ENCODE assay signal across 35 mouse cellular contexts in the genomic region with DNA sequence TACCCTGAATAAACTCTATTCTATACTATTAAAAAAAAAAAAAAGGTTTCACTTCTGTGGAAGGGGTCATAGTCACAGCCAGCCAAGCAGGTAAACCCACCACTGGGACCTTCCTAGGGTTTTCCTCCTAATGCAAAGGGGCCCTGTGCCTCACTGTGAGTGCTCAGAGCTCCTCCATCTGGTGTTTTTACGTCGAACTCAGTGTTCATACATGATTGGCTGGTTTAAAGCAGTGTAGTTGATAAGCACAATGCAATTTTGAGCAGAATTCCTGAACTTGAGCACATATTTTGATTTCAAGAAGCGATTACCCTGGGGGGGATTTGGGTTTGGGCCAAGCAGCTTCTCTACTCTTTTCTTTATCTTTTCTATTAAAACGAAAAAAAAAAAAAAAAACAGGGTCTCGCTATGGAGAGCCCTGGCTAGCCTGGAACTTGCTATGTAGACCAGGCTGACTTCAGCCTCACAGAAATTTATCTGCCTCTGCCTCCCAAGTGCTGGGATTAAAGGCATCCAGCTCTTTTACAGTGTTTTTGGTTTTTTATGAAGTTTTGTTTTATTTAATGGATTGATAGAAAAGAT. TPM values are rescaled to one million over a fixed set of nuclear protein-coding genes. Genes with fewer than 3 reads are reported as not detected.
"Had no signal": no experiment of that assay in that cellular context is flagged by ENCODE, and none has a peak within 500 bp of the region (broad histone marks: within the 10 kb centered on the region; RNA-seq: fewer than 3 reads in every experiment).

No protein-coding gene starts in this region.

- H3K9me3 ChIP-seq: limb, embryonic 12.5 days; limb, embryonic 13.5 days; limb, embryonic 15.5 days; liver, embryonic 12.5 days; liver, embryonic 13.5 days; liver, embryonic 15.5 days; lung, embryonic 15.5 days; megakaryocyte, embryonic 14.5 days; midbrain, embryonic 10.5 days; midbrain, embryonic 12.5 days; midbrain, embryonic 13.5 days; midbrain, embryonic 15.5 days; neural tube, embryonic 12.5 days had no signal

- H3K36me3 ChIP-seq: limb, embryonic 12.5 days; limb, embryonic 13.5 days; limb, embryonic 15.5 days; liver, embryonic 12.5 days; liver, embryonic 13.5 days; liver, embryonic 15.5 days; lung, embryonic 15.5 days; midbrain, embryonic 10.5 days; midbrain, embryonic 12.5 days; midbrain, embryonic 13.5 days; midbrain, embryonic 15.5 days; neural tube, embryonic 12.5 days had no signal

- H3K4me1 ChIP-seq: limb, embryonic 15.5 days; liver, embryonic 12.5 days; lung, embryonic 15.5 days; megakaryocyte, embryonic 14.5 days; midbrain, embryonic 15.5 days had no signal

- H3K9ac ChIP-seq: limb, embryonic 12.5 days; limb, embryonic 13.5 days; limb, embryonic 15.5 days; liver, embryonic 12.5 days; liver, embryonic 13.5 days; liver, embryonic 14.5 days; liver, embryonic 15.5 days; liver, postnatal 0 days; lung, embryonic 14.5 days; lung, embryonic 15.5 days; midbrain, embryonic 12.5 days; midbrain, embryonic 13.5 days; midbrain, embryonic 15.5 days; neural tube, embryonic 12.5 days had no signal

- H3K27ac ChIP-seq: limb, embryonic 12.5 days; limb, embryonic 13.5 days; limb, embryonic 15.5 days; liver, embryonic 12.5 days; liver, embryonic 13.5 days; liver, embryonic 14.5 days; liver, embryonic 15.5 days; lung, embryonic 15.5 days; macrophage; midbrain, embryonic 12.5 days; midbrain, embryonic 13.5 days; midbrain, embryonic 15.5 days; neural tube, embryonic 12.5 days had no signal

- H3K27me3 ChIP-seq: limb, embryonic 13.5 days; limb, embryonic 15.5 days; lung, embryonic 15.5 days; midbrain, embryonic 15.5 days had no signal

- DNase-seq: left cerebral cortex, postnatal 4 days; liver; liver, embryonic 13.5 days; liver, postnatal 0 days; lung, adult 18-20 months; lung, adult 2 months; lung, embryonic 14.5 days; lung, postnatal 10 days; lung, postnatal 14 days; lung, postnatal 36 days; lung, postnatal 4 days; midbrain, embryonic 14.5 days had no signal

- H3K4me3 ChIP-seq: limb, embryonic 12.5 days; limb, embryonic 13.5 days; limb, embryonic 15.5 days; liver, embryonic 12.5 days; liver, embryonic 13.5 days; liver, embryonic 15.5 days; lung, embryonic 15.5 days; megakaryocyte, embryonic 14.5 days; midbrain, embryonic 10.5 days; midbrain, embryonic 12.5 days; midbrain, embryonic 13.5 days; midbrain, embryonic 15.5 days; myocyte; neural tube, embryonic 12.5 days had no signal

RNA-seq across cellular contexts. Expression of a gene that starts 8.4 kb away (rescaled TPM):
- total RNA-seq: left cerebral cortex, postnatal 4 days; monocyte, adult 5-6 weeks had no signal

RNA-seq across cellular contexts. Expression of a gene that starts 21.1 kb away (rescaled TPM):
- total RNA-seq: left cerebral cortex, adult 8-10 months; left cerebral cortex, postnatal 10 days; left cerebral cortex, postnatal 14 days; left cerebral cortex, postnatal 25 days; left cerebral cortex, postnatal 36 days; left cerebral cortex, postnatal 4 days; megakaryocyte, adult 5-6 weeks; monocyte, adult 5-6 weeks had no signal
- polyA plus RNA-seq: macrophage; midbrain, embryonic 16.5 days; myocyte had no signal
